Mouse (Mus musculus): ENCODE results near the gene 4933425L06Rik. TPM values are rescaled to one million over a fixed set of nuclear protein-coding genes. Genes with fewer than 3 reads are reported as not detected.

The 4933425L06Rik gene
- polyA plus RNA-seq (2015; fragmentation: Nextera tagmentation; extraction: Ambion mirVana) = not detected in 2 replicates

GRCm38 (mm10) chr13:105081862-105082261 is at the start of gene 4933425L06Rik:
TSS of gene 4933425L06Rik (plus strand) at chr13:105082122.
- H3K4me2 ChIP-seq (replicated peaks; ENCODE audit: low read depth) = no peak within 1 kb of the TSS
- no peaks in the 10 kb centered on the region for H3K4me1 ChIP-seq (replicated peaks; ENCODE audit: control insufficient read depth, insufficient read depth, low read length)
- no peaks in the 10 kb centered on the region for H3K9me3 ChIP-seq (ENCODE audit: control insufficient read depth)
- 93% methylated on average over 10 of the region's 10 CpGs for WGBS
- H3K36me3 ChIP-seq (ENCODE audit: control insufficient read depth, insufficient read depth) = no peaks in the 10 kb centered on the region
- H3K9ac ChIP-seq (ENCODE audit: low read depth, low read length) = no peak within 1 kb of the TSS
- no peak within 1 kb of the TSS for H3K27ac ChIP-seq (ENCODE audit: low read depth, low read length)
- no peak within 1 kb of the TSS for H3K4me3 ChIP-seq (ENCODE audit: low read depth, low read length)
- H3K27me3 ChIP-seq (replicated peaks; ENCODE audit: control insufficient read depth, insufficient read depth, low read length) = no peaks in the 10 kb centered on the region
- no peak for ATAC-seq
- TF ChIP-seq CTCF (IDR thresholded peaks at IDR 0.05; ENCODE audit: low read depth) = no peak

- Histone ChIP-seq H3K27me3 (replicated peaks; ENCODE audit: control insufficient read depth, insufficient read depth, low read length) (no peaks in the 10 kb centered on the region), H3K27ac (ENCODE audit: low read depth, low read length) (no peak overlapping the region), H3K9ac (ENCODE audit: low read depth, low read length) (no peak overlapping the region), H3K36me3 (ENCODE audit: control insufficient read depth, insufficient read depth) (no peaks in the 10 kb centered on the region), H3K9me3 (ENCODE audit: control insufficient read depth) (no peaks in the 10 kb centered on the region), H3K4me3 (ENCODE audit: low read depth, low read length) (no peak overlapping the region), H3K4me2 (replicated peaks; ENCODE audit: low read depth) (no peak overlapping the region), H3K4me1 (replicated peaks; ENCODE audit: control insufficient read depth, insufficient read depth, low read length) (no peaks in the 10 kb centered on the region)
- no peak for TF ChIP-seq CTCF (IDR thresholded peaks at IDR 0.05; ENCODE audit: low read depth)
- 85% methylated on average over 12 of the region's 12 CpGs for WGBS
- ATAC-seq = no peak
Observed at GRCm38 (mm10) chr13:105037816-105038215, 44.1 kb upstream of the 4933425L06Rik start.

GRCm38 (mm10) chr13:105038334-105038733 is 43.6 kb upstream of the 4933425L06Rik start:
- Histone ChIP-seq H3K36me3 (ENCODE audit: control insufficient read depth, insufficient read depth) (no peaks in the 10 kb centered on the region), H3K4me3 (ENCODE audit: low read depth, low read length) (no peak overlapping the region), H3K4me2 (replicated peaks; ENCODE audit: low read depth) (no peak overlapping the region), H3K4me1 (replicated peaks; ENCODE audit: control insufficient read depth, insufficient read depth, low read length) (no peaks in the 10 kb centered on the region), H3K9me3 (ENCODE audit: control insufficient read depth) (no peaks in the 10 kb centered on the region), H3K27ac (ENCODE audit: low read depth, low read length) (no peak overlapping the region), H3K9ac (ENCODE audit: low read depth, low read length) (no peak overlapping the region), H3K27me3 (replicated peaks; ENCODE audit: control insufficient read depth, insufficient read depth, low read length) (no peaks in the 10 kb centered on the region)
- WGBS = 76% methylated on average over 5 of the region's 5 CpGs
- no peak for TF ChIP-seq CTCF (IDR thresholded peaks at IDR 0.05; ENCODE audit: low read depth)
- no peak for ATAC-seq

DNA sequence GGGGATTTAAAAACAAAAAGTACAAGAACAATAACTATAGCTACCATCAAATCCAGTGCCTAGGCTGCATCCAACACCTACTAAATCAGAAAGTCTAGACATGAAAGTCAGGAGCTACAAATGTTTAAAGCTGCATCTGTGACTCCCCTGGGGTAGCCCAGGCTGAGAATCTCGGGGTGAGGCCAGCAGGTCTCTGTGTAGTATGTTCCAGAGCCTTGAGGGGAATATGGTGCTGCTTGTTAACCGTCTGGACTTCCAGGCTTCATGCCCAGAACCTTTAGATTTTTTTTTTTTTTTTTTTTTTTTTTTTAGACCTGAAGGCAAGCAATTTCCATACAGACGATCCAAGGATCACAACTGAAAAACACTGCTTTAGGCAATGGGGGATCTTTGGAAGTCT is 38.0 kb upstream of the 4933425L06Rik start:
- Histone ChIP-seq H3K4me3 (ENCODE audit: low read depth, low read length) (no peak overlapping the region), H3K36me3 (ENCODE audit: control insufficient read depth, insufficient read depth) (no peaks in the 10 kb centered on the region), H3K9me3 (ENCODE audit: control insufficient read depth) (no peaks in the 10 kb centered on the region), H3K27me3 (replicated peaks; ENCODE audit: control insufficient read depth, insufficient read depth, low read length) (no peaks in the 10 kb centered on the region), H3K9ac (ENCODE audit: low read depth, low read length) (no peak overlapping the region), H3K4me1 (replicated peaks; ENCODE audit: control insufficient read depth, insufficient read depth, low read length) (no peaks in the 10 kb centered on the region), H3K27ac (ENCODE audit: low read depth, low read length) (no peak overlapping the region), H3K4me2 (replicated peaks; ENCODE audit: low read depth) (no peak overlapping the region)
- 65% methylated on average over 3 of the region's 3 CpGs for whole genome bisulfite sequencing
- TF ChIP-seq CTCF (IDR thresholded peaks at IDR 0.05; ENCODE audit: low read depth) = no peak
- no peak for ATAC-seq

- TF ChIP-seq CTCF (IDR thresholded peaks at IDR 0.05; ENCODE audit: low read depth) = no peak
- Histone ChIP-seq H3K36me3 (ENCODE audit: control insufficient read depth, insufficient read depth) (no peaks in the 10 kb centered on the region), H3K27ac (ENCODE audit: low read depth, low read length) (no peak overlapping the region), H3K4me2 (replicated peaks; ENCODE audit: low read depth) (0 out of 2 replicates have a peak overlapping the region, but pooled peaks have one; percentile 1), H3K9ac (ENCODE audit: low read depth, low read length) (no peak overlapping the region), H3K4me1 (replicated peaks; ENCODE audit: control insufficient read depth, insufficient read depth, low read length) (no peaks in the 10 kb centered on the region), H3K4me3 (ENCODE audit: low read depth, low read length) (no peak overlapping the region), H3K27me3 (replicated peaks; ENCODE audit: control insufficient read depth, insufficient read depth, low read length) (no peaks in the 10 kb centered on the region), H3K9me3 (ENCODE audit: control insufficient read depth) (no peaks in the 10 kb centered on the region)
- no peak for ATAC-seq
- 56% methylated on average over 9 of the region's 9 CpGs for WGBS
Observed at GRCm38 (mm10) chr13:105047377-105047776, 34.5 kb upstream of the 4933425L06Rik start.

- Histone ChIP-seq H3K27ac (ENCODE audit: low read depth, low read length) (no peak overlapping the region), H3K4me3 (ENCODE audit: low read depth, low read length) (no peak overlapping the region), H3K4me2 (replicated peaks; ENCODE audit: low read depth) (no peak overlapping the region), H3K9me3 (ENCODE audit: control insufficient read depth) (no peaks in the 10 kb centered on the region), H3K36me3 (ENCODE audit: control insufficient read depth, insufficient read depth) (no peaks in the 10 kb centered on the region), H3K27me3 (replicated peaks; ENCODE audit: control insufficient read depth, insufficient read depth, low read length) (peaks cover 10% of the 10 kb centered on the region), H3K4me1 (replicated peaks; ENCODE audit: control insufficient read depth, insufficient read depth, low read length) (no peaks in the 10 kb centered on the region), H3K9ac (ENCODE audit: low read depth, low read length) (no peak overlapping the region)
- ATAC-seq = no peak
- peak; percentile 17; the same call in 1 of the 2 replicates for TF ChIP-seq CTCF (IDR thresholded peaks at IDR 0.05; ENCODE audit: low read depth)
- 63% methylated on average over 8 of the region's 8 CpGs for WGBS
Observed at GRCm38 (mm10) chr13:105048662-105049061, 33.3 kb upstream of the 4933425L06Rik start.

DNA sequence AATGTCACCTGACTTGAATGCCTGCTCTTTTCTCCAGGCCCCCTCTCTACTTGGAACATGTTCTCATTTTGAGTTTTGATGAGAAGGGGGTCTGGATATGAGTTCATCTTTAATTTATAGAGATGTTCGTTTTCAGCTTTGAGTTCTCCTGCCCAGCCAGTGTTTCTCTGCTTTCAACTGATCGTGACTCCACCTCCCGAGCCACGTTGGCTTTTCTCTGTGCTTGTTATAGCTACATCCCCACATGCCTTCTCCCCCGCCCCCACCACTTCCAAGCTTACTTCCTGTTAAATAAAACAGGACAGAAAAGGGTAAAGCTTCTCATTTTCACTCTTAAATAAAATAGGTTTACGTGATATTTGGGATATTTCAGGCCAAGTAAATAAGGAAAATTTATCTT is 30.5 kb upstream of the 4933425L06Rik start:
- no peak overlapping the region for H3K4me2 ChIP-seq (replicated peaks; ENCODE audit: low read depth)
- H3K36me3 ChIP-seq (ENCODE audit: control insufficient read depth, insufficient read depth) = no peaks in the 10 kb centered on the region
- TF ChIP-seq CTCF (IDR thresholded peaks at IDR 0.05; ENCODE audit: low read depth) = no peak
- no peak overlapping the region for H3K9ac ChIP-seq (ENCODE audit: low read depth, low read length)
- 37% methylated on average over 6 of the region's 6 CpGs for WGBS
- H3K27me3 ChIP-seq (replicated peaks; ENCODE audit: control insufficient read depth, insufficient read depth, low read length) = peaks cover 18% of the 10 kb centered on the region
- H3K4me3 ChIP-seq (ENCODE audit: low read depth, low read length) = no peak overlapping the region
- no peaks in the 10 kb centered on the region for H3K4me1 ChIP-seq (replicated peaks; ENCODE audit: control insufficient read depth, insufficient read depth, low read length)
- no peak overlapping the region for H3K27ac ChIP-seq (ENCODE audit: low read depth, low read length)
- no peak for ATAC-seq
- no peaks in the 10 kb centered on the region for H3K9me3 ChIP-seq (ENCODE audit: control insufficient read depth)
